Mouse (Mus musculus) C2C12 (cell line): ENCODE data around the gene Slc38a9. TPM values are rescaled to one million over a fixed set of nuclear protein-coding genes. Genes with fewer than 3 reads are reported as not detected.

Experiments
- H3K27me3 ChIP-seq: one replicate; pipeline ENCODE4 v1.6.1; 2011; ENCODE audit not compliant: control insufficient read depth, insufficient read depth, insufficient read length
- H3K36me3 ChIP-seq: one replicate; pipeline ENCODE4 v1.6.1; 2011; ENCODE audit not compliant: control insufficient read depth, insufficient read depth
- H3K4me3 ChIP-seq: one replicate; pipeline ENCODE4 v1.5.1; 2011; ENCODE audit warnings: mild to moderate bottlenecking, control low read depth; ENCODE audit not compliant: poor library complexity, insufficient read depth, severe bottlenecking
- H3K79me2 ChIP-seq: one replicate; pipeline ENCODE4 v1.6.1; 2011; ENCODE audit not compliant: control insufficient read depth, insufficient read depth
- H3K79me3 ChIP-seq: one replicate; pipeline ENCODE4 v1.6.1; 2011; ENCODE audit warnings: low read depth, control low read depth
- H3ac ChIP-seq: one replicate; pipeline ENCODE3; 2011; ENCODE audit warnings: low read depth; ENCODE audit not compliant: control insufficient read depth, insufficient read length
- CEBPB ChIP-seq: IDR thresholded peaks from one replicate; pipeline ENCODE4 v1.6.1; 2011; ENCODE audit warnings: low read depth, mild to moderate bottlenecking, control low read depth, moderate library complexity
- CTCF ChIP-seq: IDR thresholded peaks from one replicate; pipeline ENCODE4 v1.5.1; 2011; ENCODE audit not compliant: control insufficient read depth, insufficient read depth, insufficient read length
- FOSL1 ChIP-seq: IDR thresholded peaks from one replicate; pipeline ENCODE4 v1.8.0; 2011; ENCODE audit warnings: mild to moderate bottlenecking, low read length; ENCODE audit not compliant: poor library complexity, insufficient read depth, severe bottlenecking
- MAX ChIP-seq: IDR thresholded peaks from one replicate; pipeline ENCODE4 v1.6.1; 2011; ENCODE audit warnings: mild to moderate bottlenecking, control low read depth
- MYOD1 ChIP-seq: IDR thresholded peaks from one replicate; pipeline ENCODE4 v1.6.1; 2011; ENCODE audit warnings: low read depth; ENCODE audit not compliant: control insufficient read depth, insufficient read length
- MYOG ChIP-seq: IDR thresholded peaks from one replicate; pipeline ENCODE4 v1.6.1; 2011; ENCODE audit not compliant: control insufficient read depth, insufficient read length; ENCODE audit errors: extremely low read depth
- USF1 ChIP-seq: IDR thresholded peaks from one replicate; pipeline ENCODE4 v1.6.1; 2011; ENCODE audit warnings: low read depth, mild to moderate bottlenecking, control low read depth, moderate library complexity
- polyA plus RNA-seq: library from polyadenylated mRNA; unstranded; fragments of >200 nt; fragmentation: generic; extraction: Trizol; gene quantifications from one replicate; pipeline ENCODE4 v1.2.1, GENCODE M21; 2012; ENCODE audit warnings: missing spikeins

Gene Slc38a9
- polyA plus RNA-seq, 1 experiment, result 1.5 TPM

GRCm38 (mm10) chr13:112651183-112651582 lies 9.4 kb upstream of the Slc38a9 start:
- Histone ChIP-seq H3K27me3 (peaks cover 17% of the 10 kb centered on the region), H3K79me3 (no peaks in the 10 kb centered on the region), H3K4me3 (no peak overlapping the region), H3ac (no peak overlapping the region), H3K36me3 (no peaks in the 10 kb centered on the region), H3K79me2 (no peaks in the 10 kb centered on the region)
- TF ChIP-seq USF1 (no peak), MYOD1 (no peak), CEBPB (no peak), MAX (no peak), MYOG (no peak), CTCF (no peak), FOSL1 (no peak)

- no peaks in the 10 kb centered on the region for H3K79me2 ChIP-seq
- H3K27me3 ChIP-seq, result peaks cover 21% of the 10 kb centered on the region
- no peak for TF ChIP-seq FOSL1
- H3ac ChIP-seq, result no peak within 1 kb of the TSS
- no peaks in the 10 kb centered on the region for H3K79me3 ChIP-seq
- no peaks in the 10 kb centered on the region for H3K36me3 ChIP-seq
- H3K4me3 ChIP-seq, result no peak within 1 kb of the TSS
Measured at GRCm38 (mm10) chr13:112652205-112652604, 8.3 kb upstream of the Slc38a9 start, which contains the start of gene Ddx4. Ddx4 (minus strand) TSS chr13:112652475.

- Histone ChIP-seq H3K27me3 (peaks cover 10% of the 10 kb centered on the region), H3ac (no peak overlapping the region), H3K4me3 (no peak overlapping the region), H3K36me3 (no peaks in the 10 kb centered on the region), H3K79me2 (no peaks in the 10 kb centered on the region), H3K79me3 (no peaks in the 10 kb centered on the region)
- TF ChIP-seq FOSL1, result no peak
- no peak for TF ChIP-seq USF1
- TF ChIP-seq MYOD1, result no peak
- TF ChIP-seq CEBPB, result no peak
- no peak for TF ChIP-seq MYOG
- no peak for TF ChIP-seq CTCF
- TF ChIP-seq MAX, result no peak
Measured at GRCm38 (mm10) chr13:112659986-112660573, 471 bp upstream of the Slc38a9 start.

- H3ac ChIP-seq, result no peak overlapping the region
- H3K4me3 ChIP-seq, result no peak overlapping the region
- no peaks in the 10 kb centered on the region for H3K79me3 ChIP-seq
Measured at GRCm38 (mm10) chr13:112661687-112662086, 1.1 kb downstream of the Slc38a9 start.

GRCm38 (mm10) chr13:112666433-112667024 lies 6.0 kb downstream of the Slc38a9 start:
- TF ChIP-seq USF1, result no peak
- no peak for TF ChIP-seq CTCF
- no peak for TF ChIP-seq CEBPB
- no peak for TF ChIP-seq MYOD1
- no peak for TF ChIP-seq FOSL1
- TF ChIP-seq MAX, result no peak
- TF ChIP-seq MYOG, result no peak
- Histone ChIP-seq H3K4me3 (no peak overlapping the region), H3K79me3 (no peaks in the 10 kb centered on the region), H3K79me2 (no peaks in the 10 kb centered on the region), H3K36me3 (no peaks in the 10 kb centered on the region), H3K27me3 (no peaks in the 10 kb centered on the region), H3ac (no peak overlapping the region)

More at GRCm38 (mm10) chr13:112661687-112662086, 1.1 kb downstream of the Slc38a9 start:
- Histone ChIP-seq H3K36me3 (no peaks in the 10 kb centered on the region), H3K27me3 (no peaks in the 10 kb centered on the region), H3K79me2 (no peaks in the 10 kb centered on the region)
- TF ChIP-seq CEBPB, result no peak
- TF ChIP-seq MYOG, result no peak
- no peak for TF ChIP-seq USF1
- no peak for TF ChIP-seq MAX
- TF ChIP-seq CTCF, result no peak
- TF ChIP-seq FOSL1, result no peak
- no peak for TF ChIP-seq MYOD1
